Mouse (Mus musculus) E14TG2a.4 (cell line): ENCODE measurements at regions not wholly inside any gene's neighbourhood (a gene's known extent, or its start where the extent isn't known, plus 50 kb on each side); places are given as distances from the start of the nearest gene placed in this dataset.

ENCODE experiments used
- H3K27me3 ChIP-seq: 2 replicates; pipeline ENCODE4 v1.6.1; 2014; ENCODE audit warnings: low read length, control low read depth; ENCODE audit not compliant: insufficient read depth
- H3K36me3 ChIP-seq: 2 replicates; pipeline ENCODE4 v1.6.1; 2014; ENCODE audit warnings: low read length, control low read depth; ENCODE audit not compliant: insufficient read depth
- H3K4me1 ChIP-seq: replicated peaks from 2 replicates; pipeline ENCODE4 v1.6.1; 2014; ENCODE audit warnings: low read depth, low read length, control low read depth
- H3K4me3 ChIP-seq: replicated peaks from 2 replicates; pipeline ENCODE4 v1.5.1; 2014; ENCODE audit warnings: mild to moderate bottlenecking, low read length
- H3K9me3 ChIP-seq: 2 replicates; pipeline ENCODE4 v1.6.1; 2014; ENCODE audit warnings: low read length, control low read depth
- CTCF ChIP-seq: conservative IDR thresholded peaks from 2 replicates; pipeline ENCODE4 v1.5.1; 2014; ENCODE audit warnings: low read length
- NANOG ChIP-seq: IDR thresholded peaks from 2 replicates; pipeline ENCODE4 v1.6.1; 2014; ENCODE audit warnings: borderline replicate concordance, low read length, mixed read lengths

DNA sequence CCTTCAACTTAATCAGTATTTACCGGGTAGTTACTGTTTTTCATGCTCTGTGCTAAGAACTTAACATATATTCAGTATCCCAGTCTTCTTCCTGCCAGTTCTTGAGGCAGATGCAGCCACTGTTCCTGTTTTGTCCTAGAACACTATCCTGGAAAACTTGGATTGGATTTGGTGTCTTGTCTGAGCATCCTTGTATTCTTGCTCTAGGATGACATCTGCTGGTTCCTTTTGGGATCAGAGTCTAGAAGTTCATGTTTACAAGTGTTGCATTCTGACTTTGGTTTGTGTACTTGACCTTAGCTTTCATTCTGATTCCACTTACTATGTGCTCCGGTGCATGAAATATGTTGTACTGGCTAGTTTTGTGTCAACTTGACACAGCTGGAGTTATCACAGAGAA lies 55.4 kb downstream of the Cldn34b3 start:
- H3K4me1 ChIP-seq = no peaks in the 10 kb centered on the region
- H3K9me3 ChIP-seq = no peaks in the 10 kb centered on the region
- no peaks in the 10 kb centered on the region for H3K36me3 ChIP-seq
- TF ChIP-seq CTCF = 0 out of 2 replicates have a peak, but pooled peaks have one; percentile 11
- no peak for TF ChIP-seq NANOG
- H3K27me3 ChIP-seq = no peaks in the 10 kb centered on the region
- no peak overlapping the region for H3K4me3 ChIP-seq
